Mouse (Mus musculus) olfactory bulb, adult 2 months (tissue): ENCODE data around the gene Wfikkn1.

ENCODE experiments used
- CTCF ChIP-seq: fragments of 200-500 bp; IDR thresholded peaks from 2 replicates; pipeline ENCODE4 v1.5.1; 2012; ENCODE audit warnings: low read depth, mild to moderate bottlenecking, low read length, moderate library complexity; ENCODE audit not compliant: insufficient read depth
- POLR2A ChIP-seq: fragments of 200-500 bp; IDR thresholded peaks from 2 replicates; pipeline ENCODE4 v1.6.1; 2012; ENCODE audit warnings: mild to moderate bottlenecking, low read depth, low read length, moderate library complexity; ENCODE audit not compliant: insufficient read depth

- TF ChIP-seq POLR2A: no peak
- TF ChIP-seq CTCF: no peak
Measured at GRCm38 (mm10) chr17:25874148-25874720, 6.4 kb downstream of the Wfikkn1 start.
